ENCODE assay signal across 10 mouse cellular contexts in the genomic region with DNA sequence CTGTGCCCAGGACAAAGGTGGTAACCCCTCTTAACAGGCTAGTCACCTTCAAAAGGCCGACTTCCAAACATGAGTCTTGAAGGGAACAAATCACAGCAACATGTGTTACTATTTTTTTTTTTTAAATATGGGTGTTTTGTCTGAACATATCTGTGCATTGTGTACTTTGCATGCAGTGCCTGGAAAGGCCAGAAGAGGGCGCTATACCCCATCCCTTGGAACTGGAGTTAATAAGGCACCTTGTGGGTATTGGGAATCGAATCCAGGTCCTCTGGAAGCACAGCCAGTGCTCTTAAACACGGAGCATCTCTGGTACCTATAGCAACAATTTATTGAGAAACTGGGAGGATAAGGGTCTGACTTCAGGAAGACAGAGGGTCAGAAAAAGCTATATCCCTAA. TPM values are rescaled to one million over a fixed set of nuclear protein-coding genes. Genes with fewer than 3 reads are reported as not detected.
DNase-seq lines count a peak whose midpoint lies in the region; ATAC-seq and TF ChIP-seq lines count a peak whose summit lies in the region.
"Had no signal": no experiment of that assay in that cellular context is flagged by ENCODE, and none has a peak within 500 bp of the region (broad histone marks: within the 10 kb centered on the region; RNA-seq: fewer than 3 reads in every experiment).

No protein-coding gene starts in this region.

- WGBS in intestine, postnatal 0 days: 25% methylated on average over 4 of the region's 4 CpGs
- WGBS in intestine, embryonic 16.5 days: 23% methylated on average over 4 of the region's 4 CpGs
- WGBS in thymus, adult 2 months: 18% methylated on average over 4 of the region's 4 CpGs
- 29% methylated on average over 4 of the region's 4 CpGs for WGBS in embryonic facial prominence, embryonic 10.5 days

- no peaks in the 10 kb centered on the region for H3K4me1 ChIP-seq in intestine, postnatal 0 days (replicated peaks; ENCODE audit: control insufficient read depth, insufficient read depth, low read length)
- H3K4me1 ChIP-seq in intestine, embryonic 16.5 days (ENCODE audit: control insufficient read depth, insufficient read depth, low read length): no peaks in the 10 kb centered on the region
- no peaks in the 10 kb centered on the region for H3K4me1 ChIP-seq in thymus, adult 2 months (replicated peaks; ENCODE audit: control insufficient read depth, insufficient read depth, low read length)
- peaks cover 17% of the 10 kb centered on the region for H3K4me1 ChIP-seq in embryonic facial prominence, embryonic 10.5 days
- H3K4me1 ChIP-seq: midbrain, embryonic 12.5 days had no signal

- no peak for TF ChIP-seq POLR2A in thymus, adult 2 months (IDR thresholded peaks at IDR 0.05; ENCODE audit: control insufficient read depth, extremely low read depth, insufficient read depth, low read length, poor library complexity)

- H3K4me3 ChIP-seq in intestine, postnatal 0 days (ENCODE audit: low read depth, low read length): no peak overlapping the region
- no peak overlapping the region for H3K4me3 ChIP-seq in intestine, embryonic 16.5 days (ENCODE audit: low read length)
- no peak overlapping the region for H3K4me3 ChIP-seq in thymus, adult 2 months (ENCODE audit: control insufficient read depth, insufficient read depth, low read length)
- no peak overlapping the region for H3K4me3 ChIP-seq in embryonic facial prominence, embryonic 10.5 days
- H3K4me3 ChIP-seq: heart, embryonic 13.5 days; midbrain, embryonic 12.5 days had no signal

- no peaks in the 10 kb centered on the region for H3K36me3 ChIP-seq in intestine, postnatal 0 days (ENCODE audit: control insufficient read depth, insufficient read depth)
- H3K36me3 ChIP-seq in intestine, embryonic 16.5 days (ENCODE audit: control insufficient read depth, insufficient read depth, low read length): no peaks in the 10 kb centered on the region
- H3K36me3 ChIP-seq in thymus, adult 2 months (ENCODE audit: control insufficient read depth, insufficient read depth, low read length): no peaks in the 10 kb centered on the region
- H3K36me3 ChIP-seq in embryonic facial prominence, embryonic 10.5 days (replicated peaks): no peaks in the 10 kb centered on the region
- H3K36me3 ChIP-seq: heart, embryonic 13.5 days; midbrain, embryonic 12.5 days had no signal

- H3K9ac ChIP-seq in intestine, postnatal 0 days (ENCODE audit: low read depth, low read length): no peak overlapping the region
- no peak overlapping the region for H3K9ac ChIP-seq in intestine, embryonic 16.5 days (ENCODE audit: low read depth, low read length)
- H3K9ac ChIP-seq: heart, embryonic 13.5 days; midbrain, embryonic 12.5 days had no signal

- DNase-seq in thymus, postnatal 14 days: peak; percentile 37
- no peak for DNase-seq in thymus, adult 2 months
- peak; percentile 51 for DNase-seq in embryonic facial prominence, embryonic 10.5 days (ENCODE audit: low spot score)
- DNase-seq in right cerebral cortex, adult 2 months (ENCODE audit: low spot score in 2 of 2): no peak
- no peak for DNase-seq in layer of hippocampus, postnatal 14 days (ENCODE audit: low spot score in 2 of 2)
- no peak for DNase-seq in urinary bladder, adult 2 months (ENCODE audit: low spot score)

- no peaks in the 10 kb centered on the region for H3K9me3 ChIP-seq in intestine, postnatal 0 days (ENCODE audit: control insufficient read depth)
- H3K9me3 ChIP-seq in intestine, embryonic 16.5 days (ENCODE audit: control insufficient read depth, low read length): no peaks in the 10 kb centered on the region
- no peaks in the 10 kb centered on the region for H3K9me3 ChIP-seq in embryonic facial prominence, embryonic 10.5 days
- H3K9me3 ChIP-seq: heart, embryonic 13.5 days; midbrain, embryonic 12.5 days had no signal

- no peak overlapping the region for H3K27ac ChIP-seq in intestine, postnatal 0 days (ENCODE audit: low read depth, low read length)
- no peak overlapping the region for H3K27ac ChIP-seq in intestine, embryonic 16.5 days (ENCODE audit: low read length)
- H3K27ac ChIP-seq in thymus, adult 2 months (ENCODE audit: control insufficient read depth, insufficient read depth, low read length): no peak overlapping the region
- H3K27ac ChIP-seq in embryonic facial prominence, embryonic 10.5 days (replicated peaks): no peak overlapping the region
- H3K27ac ChIP-seq: heart, embryonic 13.5 days; midbrain, embryonic 12.5 days had no signal

- ATAC-seq in intestine, postnatal 0 days: no peak
- no peak for ATAC-seq in intestine, embryonic 16.5 days

- H3K4me2 ChIP-seq in intestine, postnatal 0 days (replicated peaks; ENCODE audit: low read depth): no peak overlapping the region
- H3K4me2 ChIP-seq in intestine, embryonic 16.5 days (ENCODE audit: low read depth, low read length): no peak overlapping the region
- H3K4me2 ChIP-seq: heart, embryonic 13.5 days; midbrain, embryonic 12.5 days had no signal

- TF ChIP-seq CTCF in intestine, postnatal 0 days (IDR thresholded peaks at IDR 0.05; ENCODE audit: low read depth): peak; percentile 78
- TF ChIP-seq CTCF in thymus, adult 2 months (IDR thresholded peaks at IDR 0.05; ENCODE audit: borderline replicate concordance, control insufficient read depth, extremely low read depth, insufficient read depth, low read length, poor library complexity): no peak

- no peaks in the 10 kb centered on the region for H3K27me3 ChIP-seq in intestine, postnatal 0 days (replicated peaks; ENCODE audit: control insufficient read depth, insufficient read depth, low read length)
- 0 out of 2 replicates have a peak, but pooled peaks cover 3% of the 10 kb centered on the region for H3K27me3 ChIP-seq in intestine, embryonic 16.5 days (replicated peaks; ENCODE audit: control insufficient read depth, insufficient read depth, low read length)
- H3K27me3 ChIP-seq in thymus, adult 2 months (ENCODE audit: control insufficient read depth, insufficient read depth, low read length): no peaks in the 10 kb centered on the region
- H3K27me3 ChIP-seq in embryonic facial prominence, embryonic 10.5 days (replicated peaks; ENCODE audit: low read depth, poor library complexity, severe bottlenecking): peaks cover 20% of the 10 kb centered on the region

RNA-seq across cellular contexts. Expression of a gene that starts 15.8 kb away (rescaled TPM):
- 22.3 and 24.4 TPM in 2 replicates for polyA plus RNA-seq in intestine, postnatal 0 days (2015; fragmentation: Nextera tagmentation; extraction: Ambion mirVana)
- 4.3 and 5.2 TPM in 2 replicates for polyA plus RNA-seq in intestine, embryonic 16.5 days (2015; fragmentation: Nextera tagmentation; extraction: Ambion mirVana)
- polyA plus RNA-seq in thymus, adult 2 months (2012; rRNA removed): 4.6 and 7.4 TPM in 2 replicates
- 1.3 and 2.3 TPM in 2 replicates for polyA plus RNA-seq in embryonic facial prominence, embryonic 10.5 days (2016; fragmentation: Nextera tagmentation; extraction: Ambion mirVana)
- total RNA-seq in layer of hippocampus, postnatal 14 days (2021): 1 to 10 TPM in 1 of 2 experiments, under 1 TPM in 1; 0.81 to 2.7 TPM
- 2.1 and 2.2 TPM in 2 replicates for polyA plus RNA-seq in urinary bladder, adult 2 months (2012; rRNA removed)

RNA-seq across cellular contexts. Expression of a gene that starts 16.6 kb away (rescaled TPM):
- 0.05 and 0.22 TPM in 2 replicates for polyA plus RNA-seq in intestine, postnatal 0 days (2015; fragmentation: Nextera tagmentation; extraction: Ambion mirVana)
- polyA plus RNA-seq in intestine, embryonic 16.5 days (2015; fragmentation: Nextera tagmentation; extraction: Ambion mirVana): 0.06 and 0.09 TPM in 2 replicates
- polyA plus RNA-seq in thymus, adult 2 months (2012; rRNA removed): 0.33 and 0.54 TPM in 2 replicates
- 0.04 and 0.10 TPM in 2 replicates for polyA plus RNA-seq in embryonic facial prominence, embryonic 10.5 days (2016; fragmentation: Nextera tagmentation; extraction: Ambion mirVana)
- total RNA-seq in layer of hippocampus, postnatal 14 days (2021): under 1 TPM in 1 of 2 experiments, not detected in 1; 0.10 TPM
- polyA plus RNA-seq in urinary bladder, adult 2 months (2012; rRNA removed): 0.18 and 0.45 TPM in 2 replicates
- polyA plus RNA-seq: midbrain, embryonic 12.5 days had no signal

RNA-seq across cellular contexts. Expression of a gene that starts 23.2 kb away (rescaled TPM):
- 316 and 320 TPM in 2 replicates for polyA plus RNA-seq in intestine, postnatal 0 days (2015; fragmentation: Nextera tagmentation; extraction: Ambion mirVana)
- polyA plus RNA-seq in intestine, embryonic 16.5 days (2015; fragmentation: Nextera tagmentation; extraction: Ambion mirVana): 171 and 184 TPM in 2 replicates
- 14.8 and 23.5 TPM in 2 replicates for polyA plus RNA-seq in thymus, adult 2 months (2012; rRNA removed)
- polyA plus RNA-seq in embryonic facial prominence, embryonic 10.5 days (2016; fragmentation: Nextera tagmentation; extraction: Ambion mirVana): 120 and 121 TPM in 2 replicates
- 10 to 100 TPM; 35.3 to 37.6 TPM for total RNA-seq in layer of hippocampus, postnatal 14 days (2021)
- 124 and 138 TPM in 2 replicates for polyA plus RNA-seq in urinary bladder, adult 2 months (2012; rRNA removed)

RNA-seq across cellular contexts. Expression of a gene that starts 53.3 kb away (rescaled TPM):
- 144 and 157 TPM in 2 replicates for polyA plus RNA-seq in intestine, postnatal 0 days (2015; fragmentation: Nextera tagmentation; extraction: Ambion mirVana)
- 139 and 161 TPM in 2 replicates for polyA plus RNA-seq in intestine, embryonic 16.5 days (2015; fragmentation: Nextera tagmentation; extraction: Ambion mirVana)
- polyA plus RNA-seq in thymus, adult 2 months (2012; rRNA removed): 23.9 and 29.8 TPM in 2 replicates
- polyA plus RNA-seq in embryonic facial prominence, embryonic 10.5 days (2016; fragmentation: Nextera tagmentation; extraction: Ambion mirVana): 38.0 and 46.4 TPM in 2 replicates
- total RNA-seq in layer of hippocampus, postnatal 14 days (2021): 1 to 10 TPM; 7.9 to 9.4 TPM
- 7.5 and 11.2 TPM in 2 replicates for polyA plus RNA-seq in urinary bladder, adult 2 months (2012; rRNA removed)

Comparison
In these comparisons a context has a peak if more than half of its experiments do, and no peak if none do; other contexts are left out.
1. DNase-seq: peak in thymus, postnatal 14 days (single experiment) and embryonic facial prominence, embryonic 10.5 days (single experiment); none in thymus, adult 2 months (single experiment), right cerebral cortex, adult 2 months (0 of 2), layer of hippocampus, postnatal 14 days (0 of 2) and urinary bladder, adult 2 months (single experiment).